Mouse (Mus musculus) spleen, postnatal 14 days (tissue): ENCODE data around the gene Fos.

Source experiments
- DNase-seq, 2 experiments: peaks; one replicate each; pipeline ENCODE4 v3.0.0; 2021 to 2022; ENCODE audit warnings: low spot score in 2 of 2

Gene Fos

GRCm38 (mm10) chr12:85461913-85462663 lies 11.6 kb upstream of the Fos start:
- no peak for DNase-seq

GRCm38 (mm10) chr12:85462802-85463201 lies 10.9 kb upstream of the Fos start:
- DNase-seq = no peak

- DNase-seq = no peak
Measured at GRCm38 (mm10) chr12:85464431-85464830, 9.3 kb upstream of the Fos start.

GRCm38 (mm10) chr12:85464902-85465301 lies 8.8 kb upstream of the Fos start:
- DNase-seq = no peak

- no peak for DNase-seq
Measured at GRCm38 (mm10) chr12:85467854-85468253, 5.8 kb upstream of the Fos start.

- DNase-seq = no peak
Measured at GRCm38 (mm10) chr12:85468666-85469065, 5.0 kb upstream of the Fos start.

GRCm38 (mm10) chr12:85471920-85472655 lies 1.6 kb upstream of the Fos start:
- DNase-seq = no peak

GRCm38 (mm10) chr12:85472656-85473410 lies 857 bp upstream of the Fos start:
- DNase-seq = no peak

GRCm38 (mm10) chr12:85474298-85475231 lies 875 bp downstream of the Fos start:
- no peak for DNase-seq

- DNase-seq = no peak
Measured at GRCm38 (mm10) chr12:85475232-85475919, 1.7 kb downstream of the Fos start.

- DNase-seq = no peak
Measured at GRCm38 (mm10) chr12:85475920-85476828, 2.5 kb downstream of the Fos start.

- DNase-seq = no peak
Measured at GRCm38 (mm10) chr12:85477219-85477618, 3.5 kb downstream of the Fos start.

GRCm38 (mm10) chr12:85477804-85478203 lies 4.1 kb downstream of the Fos start:
- DNase-seq = no peak

- DNase-seq = no peak
Measured at GRCm38 (mm10) chr12:85478696-85479095, 5.0 kb downstream of the Fos start.

- no peak for DNase-seq
Measured at GRCm38 (mm10) chr12:85479190-85479589, 5.5 kb downstream of the Fos start.

GRCm38 (mm10) chr12:85483155-85483554 lies 9.5 kb downstream of the Fos start:
- DNase-seq = no peak

- DNase-seq = no peak
Measured at GRCm38 (mm10) chr12:85484655-85485054, 11.0 kb downstream of the Fos start.

- DNase-seq = peak; percentile 87 to 95
Measured at GRCm38 (mm10) chr12:85485890-85486765, 12.4 kb downstream of the Fos start.

- no peak for DNase-seq
Measured at GRCm38 (mm10) chr12:85486766-85487069, 13.0 kb downstream of the Fos start.
